Mouse (Mus musculus): ENCODE measurements at regions not wholly inside any gene's neighbourhood (a gene's known extent, or its start where the extent isn't known, plus 50 kb on each side); places are given as distances from the start of the nearest gene placed in this dataset.

GRCm38 (mm10) chrX:152918212-152918611 lies 88.1 kb upstream of the Usp51 start:
- peak; percentile 56 for DNase-seq (ENCODE audit: low read depth, low spot score)

- DNase-seq (ENCODE audit: low read depth, low spot score), result peak; percentile 3
These were observed 79.3 kb upstream of the Usp51 start for GRCm38 (mm10) chrX:152926991-152927390.

GRCm38 (mm10) chrX:152946201-152946600 lies 60.1 kb upstream of the Usp51 start:
- no peak for DNase-seq (ENCODE audit: low read depth, low spot score)

All from ES-CJ7 (cell line).